Mouse (Mus musculus) mouse embryonic stem cell (cell line): ENCODE measurements around the gene Hsd17b6.

Source experiments
- in situ Hi-C, 2 experiments: fragments of 300-500 bp; cut with MboI; formaldehyde crosslinking; loops; 1 replicate in 1 of 2; 3 replicates in 1 of 2; pipeline ENCODE4 v1.14.3; 2019 to 2020; ENCODE audit warnings: low sequenced_read_pairs in 2 of 2, low pct_unique_long_range_greater_than_20kb in 1 of 2, mixed read lengths in 1 of 2; ENCODE audit not compliant: unreplicated experiment in 1 of 2

Gene Hsd17b6

DNA sequence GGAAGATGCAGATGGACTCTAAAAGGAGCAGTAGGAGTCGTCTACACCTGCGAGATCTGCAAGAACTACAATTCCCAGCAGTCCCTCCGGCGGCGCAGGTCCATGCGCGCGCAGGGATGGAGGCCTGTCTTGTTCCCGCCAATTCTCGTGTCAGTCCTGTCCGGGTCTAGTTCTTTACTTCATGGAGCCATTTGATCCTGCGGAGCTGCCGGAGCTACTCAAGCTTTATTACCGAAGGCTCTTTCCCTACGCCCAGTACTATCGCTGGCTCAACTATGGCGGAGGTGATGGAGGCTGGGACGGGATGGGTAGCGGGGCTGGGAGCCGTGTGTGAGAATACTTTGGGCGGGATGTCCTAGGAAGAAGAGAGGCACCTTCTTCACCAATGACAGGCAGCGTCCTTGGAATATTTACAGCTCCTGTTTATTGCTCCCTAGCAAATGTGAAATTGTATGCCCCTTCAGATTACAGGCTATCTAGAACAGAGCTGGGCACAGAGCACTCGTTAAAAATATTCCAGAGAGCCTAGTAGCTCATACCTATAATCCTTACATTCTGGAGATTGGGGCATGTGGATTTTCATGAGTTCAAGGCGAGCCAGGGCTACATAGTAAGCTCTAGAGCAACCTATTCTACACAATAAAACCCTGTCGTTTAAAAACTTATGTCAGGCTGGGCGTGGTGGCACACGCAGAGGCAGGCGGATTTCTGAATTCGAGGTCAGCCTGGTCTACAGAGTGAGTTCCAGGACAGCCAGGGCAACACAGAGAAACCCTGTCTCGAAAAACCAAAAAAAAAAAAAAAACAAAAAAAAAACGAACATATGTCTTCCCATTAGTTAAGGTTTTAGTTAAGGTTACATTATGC lies 7.9 kb upstream of the Hsd17b6 start, which contains the start of gene Prim1:
Prim1 (plus strand) TSS at position 101 of the 867 bp plus-strand sequence.
- in situ Hi-C loops = no loop called here

DNA sequence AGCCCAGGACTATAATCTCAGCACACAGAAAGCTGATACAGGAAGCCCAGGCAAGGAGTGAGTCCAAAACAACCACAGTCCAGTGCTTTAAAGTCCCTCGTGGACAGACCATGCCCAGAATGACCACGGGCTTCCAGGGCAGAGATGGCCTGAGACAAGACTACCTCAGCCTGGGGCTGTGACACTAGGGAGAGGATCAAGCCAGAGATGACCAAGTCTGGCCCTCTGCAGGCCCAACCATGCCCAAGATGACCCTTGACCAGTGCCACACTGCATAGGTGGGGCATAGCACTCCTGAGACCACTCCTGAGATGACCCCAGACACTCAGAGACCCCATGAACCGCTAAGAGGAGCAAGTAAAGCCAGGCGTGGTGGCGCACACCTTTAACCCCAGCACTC lies 2.3 kb upstream of the Hsd17b6 start:
- in situ Hi-C loops = loop anchor here (5.0 to 10.0 kb wide), 2 partner anchors 62 to 265 kb away; no protein-coding TSS in a partner anchor

DNA sequence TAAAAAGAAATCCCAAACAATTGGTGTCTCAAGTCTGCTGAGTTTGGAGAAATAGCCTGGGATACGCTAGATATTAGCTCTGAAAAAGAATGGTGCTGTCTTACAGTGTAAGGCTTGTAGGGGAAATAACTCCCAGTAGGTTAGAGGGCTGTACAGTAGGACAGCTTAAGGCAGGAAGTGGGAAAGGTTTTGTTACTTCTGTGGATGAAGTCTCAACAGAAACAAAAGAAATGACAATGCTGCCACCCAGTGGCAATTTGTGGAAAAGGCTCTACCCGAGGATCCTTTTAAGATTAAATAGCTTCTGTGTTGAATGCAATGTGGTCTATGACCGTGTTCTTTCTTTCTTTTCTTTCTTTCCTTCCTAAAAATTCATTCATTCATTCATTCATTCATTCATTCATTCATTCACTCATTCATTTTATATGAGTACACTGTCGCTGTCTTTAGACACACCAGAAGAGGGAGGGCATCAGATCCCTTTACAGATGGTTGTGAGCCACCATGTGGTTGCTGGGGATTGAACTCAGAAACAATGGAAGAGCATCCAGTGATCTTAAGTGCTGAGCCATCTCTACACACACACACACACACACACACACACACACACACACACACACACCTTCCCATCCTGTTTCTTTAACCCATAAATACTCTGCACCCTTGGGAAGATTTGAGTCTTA lies 937 bp upstream of the Hsd17b6 start:
- in situ Hi-C loops = loop anchor here (5.0 to 10.0 kb wide), 2 partner anchors 61 to 264 kb away; no protein-coding TSS in a partner anchor

DNA sequence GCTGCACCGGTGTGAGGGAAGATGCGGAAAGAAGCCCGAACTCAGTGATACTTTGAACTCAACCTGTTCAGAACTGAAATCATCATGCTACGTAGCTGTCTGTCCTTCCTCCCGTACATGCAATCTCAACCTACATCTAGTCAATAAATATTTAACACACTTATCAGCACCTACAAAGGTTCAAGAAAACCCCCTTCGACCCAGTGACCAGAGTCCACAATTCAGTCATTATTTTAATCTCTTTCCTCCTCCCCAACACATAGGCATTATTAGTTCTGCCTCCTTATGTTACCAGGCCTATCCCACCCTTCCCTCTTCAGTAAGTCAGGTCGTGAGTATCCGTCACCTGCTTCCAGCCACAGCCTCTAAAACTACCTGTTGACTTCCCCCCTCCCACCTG lies 1.9 kb downstream of the Hsd17b6 start:
- in situ Hi-C loops = loop anchor here (5.0 to 10.0 kb wide), 2 partner anchors 58 to 261 kb away; no protein-coding TSS in a partner anchor

DNA sequence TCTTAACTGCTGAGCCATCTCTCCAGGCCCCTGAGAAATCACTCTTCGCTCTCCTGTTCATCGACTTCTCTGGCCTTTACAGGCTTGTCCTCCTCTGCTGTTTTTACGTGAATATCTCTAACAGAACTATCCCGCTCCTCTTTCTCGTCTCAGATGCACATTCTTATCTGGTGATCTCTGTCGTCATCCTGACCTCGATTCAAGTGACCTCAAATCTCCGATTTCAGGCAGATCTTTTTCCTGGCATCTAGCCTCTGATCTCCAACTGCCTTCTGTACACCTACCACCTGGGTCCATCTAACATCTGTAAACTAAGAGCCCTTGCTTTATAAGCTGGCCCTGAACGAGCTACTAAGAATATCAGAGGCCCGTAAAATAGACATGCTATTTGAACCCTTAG lies 2.5 kb downstream of the Hsd17b6 start:
- in situ Hi-C loops = loop anchor here (5.0 to 10.0 kb wide), 2 partner anchors 58 to 260 kb away; no protein-coding TSS in a partner anchor

DNA sequence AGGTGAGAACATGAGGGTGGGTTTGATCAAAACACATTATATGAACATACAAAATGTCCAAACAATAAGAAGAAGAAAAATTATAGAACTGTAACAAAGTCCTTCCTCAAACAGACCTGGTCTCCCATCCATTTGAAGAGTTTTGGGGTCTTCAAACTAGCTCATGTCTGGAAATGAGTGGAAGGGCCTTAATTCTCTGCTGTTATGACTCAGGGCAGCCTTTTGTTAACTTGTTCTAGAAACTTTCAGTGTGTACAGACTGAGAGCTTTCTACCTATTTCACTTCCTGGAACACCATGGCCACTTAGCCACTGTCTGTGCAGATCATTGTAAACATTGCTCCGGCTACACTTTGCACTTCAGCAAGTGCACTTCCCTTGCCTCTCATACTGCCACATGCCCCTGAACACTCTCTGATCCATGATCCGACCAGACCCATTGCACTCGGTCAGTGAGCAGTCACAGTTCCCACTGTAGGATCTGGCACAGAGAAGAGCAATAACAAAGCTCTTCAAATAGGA lies 4.1 kb downstream of the Hsd17b6 start:
- in situ Hi-C loops = loop anchor here (10.0 kb wide), 1 partner anchor 259 kb away; no protein-coding TSS in a partner anchor

DNA sequence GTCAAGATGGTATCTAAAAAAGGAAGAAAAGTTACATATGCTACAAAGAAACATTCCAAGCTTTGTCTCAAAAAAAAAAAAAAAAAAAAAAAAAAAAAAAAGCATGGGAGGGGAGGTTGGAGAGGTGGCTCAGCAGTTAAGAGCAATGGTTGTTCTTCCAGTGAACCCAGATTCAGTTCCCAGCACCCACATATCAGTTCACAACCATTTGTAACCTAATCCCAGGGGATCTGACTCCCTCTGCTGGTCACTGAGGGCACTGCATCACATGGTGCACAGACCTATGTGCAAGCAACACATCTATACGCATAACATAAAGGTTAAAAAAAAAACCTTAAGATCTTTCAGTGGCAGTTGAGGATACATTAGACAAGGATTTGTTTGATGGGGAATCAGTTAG lies 9.2 kb downstream of the Hsd17b6 start:
- in situ Hi-C loops = no loop called here

DNA sequence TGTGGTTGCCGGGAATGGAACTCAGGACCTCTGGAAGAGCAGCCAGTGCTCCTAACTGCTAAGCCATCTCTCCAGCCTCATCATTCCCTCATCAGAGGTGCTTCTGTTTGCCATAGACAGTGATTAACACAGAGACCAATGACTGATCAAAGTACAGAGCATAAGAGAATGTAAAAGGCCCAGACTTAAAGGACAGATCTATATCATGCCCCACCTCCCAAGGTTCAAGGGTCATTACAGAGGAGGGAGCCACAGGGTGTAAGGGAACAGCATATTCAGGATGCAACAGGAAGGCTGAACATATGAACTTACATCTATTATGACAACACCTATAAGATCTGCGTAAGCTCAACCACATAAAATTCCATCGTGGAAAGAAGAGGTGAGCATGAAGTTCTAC lies 10.7 kb downstream of the Hsd17b6 start:
- in situ Hi-C loops = no loop called here

DNA sequence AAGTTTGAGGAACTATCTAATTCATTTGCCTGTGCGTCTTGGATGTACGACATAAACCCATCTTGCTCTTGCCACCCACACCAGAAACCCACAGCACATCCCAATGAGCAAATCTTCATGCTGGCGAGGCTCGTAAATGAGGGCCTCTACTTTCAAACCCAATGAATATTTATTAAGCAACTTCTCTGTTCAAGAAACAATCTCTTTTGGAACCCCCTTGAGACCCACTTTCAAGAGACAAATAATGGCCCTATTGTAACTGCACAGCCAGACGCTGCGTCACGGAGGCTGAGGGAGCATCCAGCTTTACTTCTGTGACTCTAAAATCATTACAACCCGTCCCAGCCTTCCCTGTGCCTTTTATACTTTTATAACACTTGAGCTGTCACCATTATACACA lies 21.8 kb downstream of the Hsd17b6 start:
- in situ Hi-C loops = no loop called here

DNA sequence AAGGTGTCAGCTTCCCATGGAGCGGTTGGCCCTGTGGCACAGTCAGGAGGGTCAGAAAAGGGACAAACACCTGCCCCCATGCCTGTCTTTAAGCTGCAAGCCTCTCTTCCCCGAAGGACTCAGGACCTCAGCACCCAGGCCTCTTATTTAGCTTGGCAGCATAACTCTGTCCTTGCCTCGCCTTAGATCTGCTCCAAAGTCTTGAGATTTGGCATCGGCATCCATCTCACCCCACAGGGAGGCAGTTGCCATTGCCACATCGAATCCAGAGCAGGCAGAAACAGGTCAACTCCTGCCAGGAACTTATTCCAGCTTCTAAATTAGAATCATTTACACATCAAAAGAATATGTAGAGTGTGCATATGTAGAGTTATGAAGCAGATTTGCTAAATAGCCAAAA lies 22.8 kb downstream of the Hsd17b6 start:
- in situ Hi-C loops = no loop called here

DNA sequence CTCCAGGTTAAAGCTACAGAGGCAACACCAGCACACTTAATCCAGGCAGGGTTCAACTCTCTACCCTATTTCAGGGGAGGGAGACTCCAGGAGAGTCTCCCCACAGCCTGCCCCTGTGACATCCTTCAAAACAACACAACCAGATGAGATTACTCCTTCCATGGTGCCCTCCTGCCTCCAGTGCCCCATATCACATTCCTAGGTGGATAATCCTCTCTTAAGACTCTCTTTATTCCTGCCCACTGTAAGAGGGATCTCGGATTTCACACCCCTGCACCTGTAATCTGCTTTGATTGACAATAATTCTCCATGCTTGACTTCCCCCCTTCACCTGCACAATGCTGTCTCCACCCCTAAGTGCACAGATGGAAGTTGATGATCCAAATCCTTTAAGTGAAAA lies 31.9 kb downstream of the Hsd17b6 start:
- in situ Hi-C loops = no loop called here

DNA sequence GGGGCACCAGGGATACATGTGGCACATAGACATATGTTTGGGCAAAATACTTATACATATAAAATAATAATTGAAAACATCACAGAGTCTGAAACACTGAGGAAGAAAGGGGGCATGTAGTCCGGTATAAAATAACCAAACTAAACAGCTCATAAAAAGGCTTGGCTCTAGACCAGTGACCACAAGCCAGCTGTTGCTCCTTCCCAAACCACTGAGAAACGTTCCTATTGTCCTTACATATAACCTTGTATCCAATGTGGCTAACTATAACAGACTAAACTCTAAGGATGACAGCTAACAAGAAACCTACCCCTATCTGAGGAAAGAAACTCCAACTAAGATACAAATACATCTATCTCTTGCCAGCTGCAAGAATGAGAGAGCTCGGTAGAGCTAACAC lies 33.3 kb downstream of the Hsd17b6 start:
- in situ Hi-C loops = no loop called here

DNA sequence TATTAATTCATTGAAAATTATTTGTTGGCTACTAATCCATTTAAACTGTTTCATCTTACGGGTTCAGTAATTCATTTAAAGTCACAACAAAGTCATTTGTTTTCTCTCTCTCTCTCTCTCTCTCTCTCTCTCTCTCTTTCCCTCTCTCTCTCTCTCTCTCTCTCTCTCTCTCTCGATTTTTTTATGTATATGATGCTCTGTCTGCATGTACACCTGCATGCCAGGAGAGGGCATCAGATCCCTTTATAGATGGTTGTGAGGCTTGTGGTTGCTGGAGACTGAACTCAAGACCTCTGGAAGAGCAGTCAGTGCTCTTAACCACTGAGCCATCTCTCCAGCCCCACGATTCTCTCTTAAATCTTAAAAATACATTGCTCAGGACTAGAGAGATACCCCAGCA lies 36.3 kb downstream of the Hsd17b6 start:
- in situ Hi-C loops = no loop called here

DNA sequence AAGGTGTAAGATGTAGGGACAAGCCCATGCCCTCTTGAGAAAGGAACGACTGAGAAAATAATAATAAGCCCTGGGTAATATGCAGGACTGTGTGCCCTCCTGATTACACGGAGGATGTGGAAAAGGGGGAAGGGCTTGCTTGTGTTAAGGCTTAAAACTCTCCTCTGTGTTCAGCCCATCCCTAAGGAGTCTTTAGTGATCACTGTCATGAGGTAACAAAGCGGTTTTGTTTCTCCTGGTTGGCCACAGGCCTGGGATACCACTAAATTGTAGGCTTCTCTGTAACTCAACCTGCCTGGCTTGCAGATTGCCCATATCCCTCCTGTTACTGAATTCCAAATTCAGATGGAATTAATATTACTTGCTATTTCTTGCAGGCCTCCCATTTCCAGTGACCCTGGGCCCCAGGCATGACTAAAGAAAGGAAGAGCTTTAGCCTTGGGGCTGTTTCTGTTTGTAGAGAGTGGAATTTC lies 37.0 kb downstream of the Hsd17b6 start:
- in situ Hi-C loops = no loop called here

DNA sequence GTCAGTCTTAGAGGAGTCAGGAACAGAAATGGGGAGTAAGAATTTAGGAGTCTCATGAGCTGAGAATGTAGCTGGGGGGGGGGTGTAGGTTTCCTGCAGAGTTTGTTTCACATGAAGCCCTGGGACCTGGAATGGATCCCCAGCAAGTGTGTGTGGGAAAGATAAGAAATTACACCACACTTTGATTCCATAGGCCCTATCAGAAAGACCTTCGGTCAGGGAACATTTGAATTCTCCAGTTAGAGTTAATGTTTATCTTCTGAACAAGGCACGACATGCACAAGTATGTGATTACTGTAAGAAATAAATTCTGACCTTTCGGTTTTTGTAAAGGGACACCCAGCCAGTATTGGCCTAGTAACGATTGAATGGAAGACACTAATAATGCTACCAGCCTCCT lies 37.6 kb downstream of the Hsd17b6 start:
- in situ Hi-C loops = no loop called here

DNA sequence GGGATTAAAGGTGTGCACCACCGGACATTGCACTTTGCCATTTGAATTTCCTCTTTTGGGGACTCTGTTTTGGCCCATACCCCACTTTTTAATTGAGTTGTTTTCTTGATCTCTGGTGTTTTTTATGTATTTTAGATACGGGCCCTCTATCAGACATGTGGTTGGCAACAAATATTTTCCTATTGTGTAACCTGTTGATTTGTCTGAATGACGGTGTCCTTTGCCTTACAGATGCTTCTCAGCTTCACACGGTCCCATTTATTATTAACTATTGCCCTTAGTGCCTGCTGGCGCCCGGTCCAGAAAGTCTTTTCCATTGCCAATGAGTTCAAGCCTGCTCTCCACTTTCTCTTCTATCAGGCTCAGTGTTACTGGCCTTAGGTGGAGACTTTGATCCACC lies 40.9 kb downstream of the Hsd17b6 start:
- in situ Hi-C loops = no loop called here

DNA sequence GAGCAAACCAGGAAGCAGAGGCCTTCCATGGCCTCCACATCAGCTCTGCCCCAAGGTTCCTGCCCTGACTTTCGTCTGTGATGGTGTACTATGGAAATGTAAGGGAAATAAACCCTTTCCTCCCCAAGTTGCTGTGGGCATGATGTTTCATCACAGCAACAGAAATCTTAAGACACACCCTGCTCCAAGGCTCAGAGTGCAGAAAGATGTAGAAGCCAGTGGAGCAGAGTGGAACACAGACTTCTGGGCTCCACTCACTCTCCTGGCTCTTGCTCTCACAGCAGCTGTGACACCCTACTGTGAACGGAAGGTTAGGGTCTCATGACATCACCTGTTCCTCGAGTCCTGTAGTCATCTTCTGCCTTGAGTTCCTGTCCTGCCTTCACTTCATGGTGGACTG lies 43.4 kb downstream of the Hsd17b6 start:
- in situ Hi-C loops = no loop called here

DNA sequence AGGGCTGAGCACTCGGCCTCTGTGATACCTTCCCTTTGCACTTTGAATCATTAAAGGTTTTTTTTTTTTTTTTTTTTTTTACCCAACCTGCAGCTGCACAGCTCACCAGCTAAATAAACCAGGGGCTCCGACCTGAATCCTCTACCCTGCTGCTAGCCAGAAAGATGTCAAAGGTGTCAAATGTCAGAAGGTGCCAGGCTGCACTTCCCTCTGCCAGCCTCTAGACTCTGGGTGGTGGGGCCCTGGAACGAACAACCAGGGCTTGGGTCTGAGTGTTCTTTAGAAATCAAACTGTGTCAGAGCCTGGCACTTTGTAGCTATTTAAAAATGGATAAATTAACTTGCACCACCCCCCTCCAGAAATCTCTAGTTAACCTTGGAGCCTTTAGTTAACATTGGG lies 45.0 kb downstream of the Hsd17b6 start:
- in situ Hi-C loops = no loop called here

DNA sequence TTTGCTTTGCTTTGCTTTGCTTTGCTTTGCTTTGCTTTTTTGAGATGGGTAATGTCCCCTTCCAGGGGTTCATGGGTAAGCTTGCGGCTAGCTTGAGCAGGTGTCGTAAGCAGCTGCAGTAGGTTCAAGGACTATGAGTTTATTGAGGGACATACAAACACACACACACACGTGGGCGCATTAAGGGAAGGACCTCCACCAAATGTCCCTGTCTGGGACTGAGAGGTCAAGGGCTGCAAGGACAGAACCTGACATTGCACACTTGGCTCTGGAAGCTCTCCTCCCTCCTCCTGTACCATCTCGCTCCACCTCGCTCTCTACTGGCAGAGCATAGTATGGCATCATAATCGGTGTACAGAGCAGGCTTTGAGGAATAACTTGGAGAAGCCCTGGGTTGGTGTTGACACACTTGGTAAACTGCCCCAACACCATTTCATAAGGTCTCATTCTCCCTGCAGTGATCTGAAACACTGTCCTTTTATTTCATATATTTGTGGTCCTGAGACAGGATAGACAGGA lies 48.2 kb downstream of the Hsd17b6 start:
- in situ Hi-C loops = no loop called here
